Mouse (Mus musculus): Measurements from ENCODE around the gene P3h4.

P3h4 gene

GRCm38 (mm10) chr11:100414021-100414913, at the start of gene P3h4:
Gene P3h4, minus strand, starts transcription at chr11:100414836.
- peak; percentile 87 for DNase-seq

- DNase-seq = no peak
Observed at GRCm38 (mm10) chr11:100462699-100463098, 48.1 kb upstream of the P3h4 start.

GRCm38 (mm10) chr11:100457711-100458110, 43.1 kb upstream of the P3h4 start:
- DNase-seq = no peak

- no peak for DNase-seq
Observed at GRCm38 (mm10) chr11:100457247-100457646, 42.6 kb upstream of the P3h4 start.

GRCm38 (mm10) chr11:100442625-100443024, 28.0 kb upstream of the P3h4 start:
- peak; percentile 33 for DNase-seq

GRCm38 (mm10) chr11:100441797-100442196, 27.2 kb upstream of the P3h4 start, which contains the start of the genes Nt5c3b and Klhl10:
Gene Nt5c3b, minus strand, starts transcription at chr11:100441808.
Gene Klhl10, plus strand, starts transcription at chr11:100441917.
- no peak for DNase-seq

GRCm38 (mm10) chr11:100440691-100441522, 26.3 kb upstream of the P3h4 start:
- peak; percentile 83 for DNase-seq

GRCm38 (mm10) chr11:100437901-100438300, 23.3 kb upstream of the P3h4 start:
- no peak for DNase-seq

GRCm38 (mm10) chr11:100435678-100436246, 21.1 kb upstream of the P3h4 start:
- no peak for DNase-seq

GRCm38 (mm10) chr11:100432002-100432401, 17.4 kb upstream of the P3h4 start:
- DNase-seq = no peak

- no peak for DNase-seq
Observed at GRCm38 (mm10) chr11:100430052-100430451, 15.4 kb upstream of the P3h4 start.

GRCm38 (mm10) chr11:100428612-100429199, 14.1 kb upstream of the P3h4 start:
- no peak for DNase-seq

- no peak for DNase-seq
Observed at GRCm38 (mm10) chr11:100426820-100427219, 12.2 kb upstream of the P3h4 start.

GRCm38 (mm10) chr11:100425851-100426250, 11.2 kb upstream of the P3h4 start:
- DNase-seq = peak; percentile 82

- no peak for DNase-seq
Observed at GRCm38 (mm10) chr11:100423836-100424235, 9.2 kb upstream of the P3h4 start.

GRCm38 (mm10) chr11:100421537-100421936, 6.9 kb upstream of the P3h4 start:
- DNase-seq = no peak

- no peak for DNase-seq
Observed at GRCm38 (mm10) chr11:100414914-100415822, 532 bp upstream of the P3h4 start, which contains the start of gene Fkbp10. Gene Fkbp10, plus strand, starts transcription at chr11:100415697.

GRCm38 (mm10) chr11:100413541-100413940, 1.1 kb downstream of the P3h4 start:
- DNase-seq = no peak

- DNase-seq = no peak
Observed at GRCm38 (mm10) chr11:100411736-100412135, 2.9 kb downstream of the P3h4 start.

- DNase-seq = no peak
Observed at GRCm38 (mm10) chr11:100409686-100410085, 5.0 kb downstream of the P3h4 start.

GRCm38 (mm10) chr11:100408835-100409462, 5.7 kb downstream of the P3h4 start:
- no peak for DNase-seq

All from kidney, adult 18-20 months (tissue).